Mouse (Mus musculus) thymus, adult 2 months (tissue): ENCODE data around the gene 4930430F08Rik.

ENCODE experiments used
- CTCF ChIP-seq: fragments of 200-500 bp; IDR thresholded peaks from 2 replicates; pipeline ENCODE4 v1.5.1; 2012; ENCODE audit warnings: mild to moderate bottlenecking, control low read depth, low read length, moderate library complexity, borderline replicate concordance; ENCODE audit not compliant: control insufficient read depth, poor library complexity, insufficient read depth; ENCODE audit errors: extremely low read depth
- POLR2A ChIP-seq: fragments of 200-500 bp; IDR thresholded peaks from 2 replicates; pipeline ENCODE4 v1.6.1; 2012; ENCODE audit warnings: mild to moderate bottlenecking, low read length, control low read depth, moderate library complexity; ENCODE audit not compliant: control insufficient read depth, poor library complexity, insufficient read depth; ENCODE audit errors: extremely low read depth

DNA sequence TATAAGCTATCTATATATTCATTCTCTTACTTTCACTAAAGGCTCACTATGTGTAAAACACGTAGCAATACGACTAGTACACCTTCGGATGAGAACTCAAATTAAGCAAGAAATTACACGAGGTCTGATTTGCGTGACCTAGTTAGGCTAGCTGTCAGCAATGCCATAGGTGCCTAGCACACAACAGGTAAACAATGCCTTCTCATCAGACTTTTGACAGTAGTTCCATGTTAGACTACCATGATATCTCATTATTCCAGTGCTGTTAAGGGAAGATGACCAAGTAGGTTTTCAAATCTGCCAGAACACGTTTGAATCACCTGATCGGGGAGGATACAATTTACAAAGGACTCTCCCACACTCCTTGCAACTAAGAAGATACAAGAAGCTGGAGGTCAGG is 1.7 kb downstream of the 4930430F08Rik start:
- TF ChIP-seq CTCF: no peak
- TF ChIP-seq POLR2A: no peak
